Mouse (Mus musculus): ENCODE measurements around the gene Exoc4. TPM values are rescaled to one million over a fixed set of nuclear protein-coding genes. Genes with fewer than 3 reads are reported as not detected.

Exoc4 gene
- 9.2 and 19.2 TPM in 2 replicates for polyA plus RNA-seq (2012; rRNA removed)

DNA sequence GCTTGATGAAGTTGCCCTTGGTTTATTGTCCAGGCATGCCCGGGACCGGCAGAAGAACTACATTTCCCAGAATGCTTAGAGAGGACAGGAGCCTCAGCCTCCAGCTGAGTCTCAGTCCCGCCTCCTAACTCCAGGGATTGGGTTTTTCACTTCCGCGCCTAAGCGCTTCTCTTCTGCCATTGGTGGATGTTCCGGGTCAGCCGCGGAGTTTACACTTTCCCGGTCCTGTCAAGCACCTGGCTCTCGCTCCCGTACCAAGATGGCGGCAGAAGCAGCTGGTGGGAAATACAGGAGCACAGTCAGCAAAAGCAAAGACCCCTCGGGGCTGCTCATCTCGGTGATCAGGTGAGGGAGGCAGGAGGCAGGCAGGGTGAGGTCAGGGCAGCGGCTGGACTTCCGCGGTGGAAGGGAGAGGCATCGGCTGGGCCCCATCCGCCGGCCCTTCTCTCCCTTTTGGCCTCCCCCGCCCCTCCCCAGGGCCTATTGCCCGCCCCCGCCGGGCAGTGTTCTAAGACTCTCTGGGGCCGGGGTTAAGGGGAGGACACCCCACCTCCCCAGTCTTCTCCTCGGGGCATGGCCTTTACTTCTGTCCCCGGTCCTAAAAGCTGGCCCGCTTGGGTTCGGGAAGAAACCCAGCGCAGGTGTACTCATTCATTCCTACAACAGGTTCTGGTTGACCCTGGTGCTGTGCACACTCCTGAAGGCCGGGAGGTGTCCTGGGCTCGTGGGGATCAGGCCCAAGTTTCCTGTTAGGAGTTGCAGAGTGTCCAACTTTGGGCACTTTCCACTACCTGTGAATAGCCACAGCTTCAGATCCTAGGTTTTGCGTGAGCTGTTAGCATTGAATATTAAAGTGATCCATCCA, at the start of gene Exoc4:
TSS of gene Exoc4 (plus strand) at position 192 of the 865 bp plus-strand sequence.
- peak; percentile 74 for DNase-seq (ENCODE audit: low spot score)

DNA sequence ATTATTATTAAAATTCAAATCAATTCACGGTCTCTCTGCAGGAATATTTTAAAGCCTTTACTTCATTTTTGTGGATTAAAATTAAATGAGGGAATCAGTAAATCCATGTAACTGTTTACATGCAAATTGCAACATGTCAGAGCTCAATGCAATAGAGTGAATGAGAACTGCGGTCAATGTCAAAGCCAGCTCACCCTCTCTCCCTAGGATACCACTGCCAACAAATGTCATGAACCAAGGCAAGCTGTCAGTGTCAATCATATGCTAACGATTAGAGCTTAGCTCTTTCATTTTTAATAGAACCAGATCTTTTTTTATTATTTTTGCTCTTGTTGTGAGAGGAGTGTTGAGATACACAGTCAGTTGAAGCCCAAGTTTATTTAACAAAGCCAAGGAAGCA, 30.1 kb upstream of the Exoc4 start:
- no peak for DNase-seq (ENCODE audit: low spot score)

DNA sequence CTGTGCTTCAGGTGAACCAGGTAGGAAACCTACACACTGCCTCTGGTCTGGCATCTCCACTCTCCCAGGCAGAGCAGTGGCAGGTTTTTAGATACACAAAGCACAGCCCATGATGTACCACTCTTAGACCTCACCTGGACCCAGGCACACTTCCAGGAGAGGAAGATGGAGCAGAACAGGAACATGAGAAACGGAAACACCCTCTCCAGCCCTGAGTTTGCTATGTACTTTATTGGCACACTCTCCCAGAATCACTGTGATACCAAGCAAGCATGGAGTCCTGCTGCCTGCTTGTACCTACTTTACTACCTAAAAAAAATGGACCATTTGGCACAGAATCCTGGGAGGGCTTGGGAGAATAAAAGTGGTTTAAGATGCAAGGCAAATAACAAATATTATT, 22.2 kb upstream of the Exoc4 start:
- no peak for DNase-seq (ENCODE audit: low spot score)

DNA sequence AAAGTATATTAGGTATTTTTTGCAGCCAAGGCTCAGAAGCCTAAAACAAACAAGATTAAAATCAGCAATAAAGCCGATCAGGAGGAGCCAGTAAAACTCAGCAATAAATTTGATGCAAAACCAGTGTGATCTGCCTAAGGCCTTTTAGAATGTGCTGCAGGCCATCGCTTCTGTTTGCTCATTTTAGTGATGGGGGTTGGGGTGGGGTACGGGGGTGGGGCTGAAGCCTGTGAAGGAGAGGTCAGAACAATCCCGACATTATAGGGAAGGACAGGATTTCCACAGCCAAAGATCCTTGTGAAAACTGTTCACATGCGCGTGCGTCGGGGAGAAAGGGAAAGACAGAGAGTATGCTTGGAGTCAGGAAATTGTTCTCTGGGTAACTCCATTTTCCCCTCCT, 21.5 kb upstream of the Exoc4 start:
- no peak for DNase-seq (ENCODE audit: low spot score)

DNA sequence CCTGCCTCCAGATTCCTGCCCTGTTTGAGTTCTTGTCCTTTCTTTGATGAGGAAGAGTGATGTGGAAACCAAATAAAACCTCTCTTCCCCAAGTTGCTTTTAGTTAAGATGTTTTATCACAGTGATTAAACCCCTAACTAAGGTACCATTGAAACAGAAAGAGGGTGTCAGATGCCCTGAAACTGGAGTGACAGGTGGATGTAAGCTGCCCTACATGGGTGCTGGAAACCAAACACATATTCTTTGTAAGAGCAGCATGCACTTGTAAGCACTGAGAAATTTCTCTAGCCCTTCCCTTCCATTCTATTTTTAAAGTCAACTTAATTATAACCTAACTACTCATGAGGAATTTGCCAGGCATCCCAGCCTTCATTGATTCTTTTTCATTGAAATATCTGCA, 7.6 kb upstream of the Exoc4 start:
- DNase-seq (ENCODE audit: low spot score): no peak

DNA sequence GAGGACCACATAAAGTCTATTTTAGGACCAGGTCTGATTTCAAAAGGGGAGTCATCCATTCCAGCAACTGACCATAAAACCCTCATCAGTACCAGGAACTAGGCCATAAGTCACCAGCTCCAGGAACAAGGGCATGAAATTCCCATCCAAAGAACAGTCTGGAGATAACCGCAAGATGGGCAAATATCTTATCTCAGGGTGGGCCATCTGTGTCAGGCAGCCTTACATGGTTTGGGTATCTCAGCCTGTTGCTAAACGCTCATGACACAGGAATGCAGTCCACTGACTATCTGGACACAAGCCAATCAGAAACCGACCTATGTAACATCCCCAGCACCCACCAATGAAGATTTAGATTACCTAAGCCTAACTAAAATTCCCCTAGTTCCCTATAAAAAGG, 4.3 kb upstream of the Exoc4 start:
- no peak for DNase-seq (ENCODE audit: low spot score)

DNA sequence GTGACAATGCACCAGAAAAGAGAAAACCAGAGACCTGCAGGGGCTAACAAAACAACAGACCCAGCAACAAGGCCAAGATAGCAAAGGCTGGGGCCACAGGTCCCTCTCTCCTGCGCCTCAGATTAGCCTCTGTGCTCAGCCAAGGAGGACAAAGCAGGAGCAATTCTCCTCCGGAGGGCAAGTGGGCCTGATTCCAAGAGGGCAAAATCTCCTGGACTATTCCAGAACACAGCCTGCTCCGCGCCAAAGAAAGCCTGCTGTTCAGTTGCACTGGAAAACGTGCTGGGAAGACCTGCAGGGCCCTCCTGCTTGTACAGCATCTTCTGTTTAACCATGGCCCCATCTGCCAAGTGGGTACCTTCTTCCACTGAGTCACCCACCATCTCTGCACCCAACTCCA, 1.7 kb upstream of the Exoc4 start:
- DNase-seq (ENCODE audit: low spot score): no peak

DNA sequence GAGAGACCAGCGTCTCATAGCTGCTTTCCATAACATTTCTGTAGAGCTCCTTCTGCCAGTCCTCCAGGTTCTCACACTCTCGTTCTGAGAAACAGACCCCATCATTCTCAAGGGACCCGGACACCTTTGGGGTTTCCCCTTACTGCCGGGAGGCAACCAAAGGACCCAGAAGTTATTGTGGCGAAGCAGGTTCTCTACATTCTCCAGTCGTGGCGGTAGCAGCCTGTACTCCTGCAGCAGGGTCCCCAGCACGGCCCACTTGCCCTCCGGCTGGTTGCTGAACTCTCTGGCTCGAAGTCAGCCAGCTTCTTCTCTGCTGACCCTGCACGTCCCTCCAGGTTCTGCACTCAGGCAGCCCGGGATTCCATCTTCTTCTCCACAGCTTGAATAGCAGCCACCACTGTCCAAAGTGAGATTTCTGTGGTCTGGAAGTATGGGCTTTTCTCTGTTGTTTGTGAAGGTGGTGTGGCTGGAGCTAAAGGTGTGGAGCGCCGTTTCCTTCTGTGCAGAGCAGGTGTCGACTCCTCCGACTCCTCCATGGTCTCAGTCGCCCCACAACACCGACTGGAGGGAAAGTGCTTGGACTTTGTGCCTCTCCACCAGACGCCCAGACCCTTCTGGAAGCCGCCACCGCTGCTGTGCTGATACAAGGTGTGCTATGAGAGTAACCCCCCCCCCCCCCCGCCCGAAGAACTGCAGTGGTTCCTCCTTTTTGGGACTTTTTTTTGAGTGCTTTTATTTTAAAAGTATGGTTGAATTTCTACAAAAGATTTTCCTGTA, 1.1 kb upstream of the Exoc4 start:
- no peak for DNase-seq (ENCODE audit: low spot score)

DNA sequence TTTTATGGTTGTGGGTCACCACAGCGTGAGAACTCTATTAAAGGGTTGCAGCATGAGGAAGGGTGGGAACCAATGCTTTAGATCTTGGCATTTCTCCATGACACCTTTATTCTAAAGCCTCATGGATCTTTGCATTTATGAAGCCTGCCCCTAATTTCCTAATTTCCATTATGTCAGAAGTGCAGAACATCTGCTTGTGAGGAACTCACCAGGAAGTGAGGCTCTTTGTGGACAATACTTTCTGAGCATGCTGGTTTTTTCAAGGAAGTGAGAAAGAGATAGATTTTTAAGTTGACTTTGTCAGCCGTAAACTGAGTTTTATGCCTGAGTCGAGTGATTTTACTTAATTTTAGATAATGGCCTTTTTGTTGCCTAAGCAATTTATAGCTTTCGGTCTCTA, 7.8 kb downstream of the Exoc4 start:
- no peak for DNase-seq (ENCODE audit: low spot score)

DNA sequence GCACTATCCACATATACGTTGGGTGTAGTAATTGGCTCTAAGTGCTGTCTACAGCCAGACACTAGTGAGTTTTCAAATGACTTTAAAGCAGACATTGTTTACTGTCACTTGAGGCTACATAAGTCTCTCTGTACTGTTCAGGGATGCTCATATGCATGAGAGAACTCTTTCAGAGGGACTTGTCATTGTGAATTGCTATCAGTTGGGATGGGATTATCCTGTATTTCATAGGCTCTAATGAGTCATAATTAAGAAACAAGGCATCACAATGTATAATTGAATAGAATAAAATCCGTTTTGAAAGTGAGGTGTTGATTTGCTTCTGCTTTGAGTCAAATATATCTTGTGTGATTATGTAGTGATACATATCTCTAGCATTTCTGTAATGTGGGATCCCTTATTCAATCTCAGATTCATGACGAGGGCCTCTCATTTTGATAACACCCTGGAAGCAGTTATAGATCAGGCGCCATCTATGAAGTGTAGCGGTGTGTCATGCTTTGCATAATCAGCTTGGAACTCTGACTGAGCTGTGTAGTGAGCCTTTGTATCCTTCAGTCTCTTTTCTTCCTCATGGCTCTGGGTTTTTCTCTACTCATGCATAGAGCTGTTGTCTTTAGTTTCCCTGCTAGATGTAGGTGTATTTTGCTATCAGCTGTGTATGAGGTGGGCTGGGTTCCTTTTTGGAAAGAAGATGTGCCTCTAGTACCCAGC, 8.3 kb downstream of the Exoc4 start:
- DNase-seq (ENCODE audit: low spot score): no peak

DNA sequence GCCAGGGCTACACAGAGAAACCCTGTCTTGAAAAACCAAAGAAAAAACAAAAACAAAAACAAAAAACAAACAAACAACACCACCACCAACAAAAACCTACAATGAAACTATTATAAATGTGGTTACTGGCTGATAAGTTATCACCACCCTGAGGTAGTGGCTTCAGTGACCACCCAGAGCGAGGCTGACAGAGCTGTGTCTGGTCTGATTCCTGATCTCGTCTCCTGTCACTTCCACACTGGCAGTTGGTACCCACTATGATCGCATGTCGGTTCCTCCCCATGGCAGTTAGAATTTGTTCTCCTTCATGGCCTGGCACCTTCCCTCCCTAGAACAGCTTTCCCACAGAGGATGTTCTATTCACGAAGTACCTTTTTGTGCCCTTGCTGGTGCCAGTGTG, 11.0 kb downstream of the Exoc4 start:
- DNase-seq (ENCODE audit: low spot score): no peak

DNA sequence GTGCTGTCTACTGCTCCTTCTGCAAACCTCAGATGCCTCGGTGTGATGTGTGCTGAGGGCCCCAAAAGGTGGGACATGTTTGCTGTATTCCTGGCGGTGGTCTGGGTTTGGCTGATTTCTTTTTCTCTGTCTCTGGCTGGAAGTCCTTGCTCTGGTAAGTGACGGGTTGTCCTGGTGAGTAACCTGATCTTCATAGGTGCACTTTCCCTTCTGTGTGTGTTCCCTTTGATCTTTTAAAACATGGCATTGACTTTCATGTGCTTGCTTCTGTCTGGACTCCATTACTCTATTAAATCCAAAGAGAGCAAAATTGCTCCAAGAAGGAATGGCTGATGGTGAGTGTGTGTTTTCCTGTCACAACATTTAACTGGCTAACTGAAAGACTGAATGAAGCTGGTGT, 12.7 kb downstream of the Exoc4 start:
- DNase-seq (ENCODE audit: low spot score): no peak

DNA sequence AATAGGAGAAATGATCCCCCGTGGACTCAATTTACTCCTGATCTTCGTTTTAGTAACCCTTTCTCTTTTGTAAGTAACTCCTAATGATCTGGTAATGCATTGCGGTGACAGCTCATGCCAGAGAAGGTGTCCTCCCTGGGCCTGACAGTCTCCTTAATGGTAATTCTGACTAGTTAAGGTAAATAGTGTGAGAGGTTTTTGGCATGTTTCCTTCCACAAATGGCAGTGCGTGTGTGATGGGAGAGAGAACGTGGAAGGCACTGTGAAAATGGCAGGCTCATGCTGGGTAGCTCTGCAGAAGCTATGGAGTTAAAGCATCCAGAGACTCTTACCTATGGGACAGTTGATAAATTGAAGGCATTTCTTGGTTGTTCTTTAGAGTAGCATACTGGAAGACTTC, 15.1 kb downstream of the Exoc4 start:
- no peak for DNase-seq (ENCODE audit: low spot score)

DNA sequence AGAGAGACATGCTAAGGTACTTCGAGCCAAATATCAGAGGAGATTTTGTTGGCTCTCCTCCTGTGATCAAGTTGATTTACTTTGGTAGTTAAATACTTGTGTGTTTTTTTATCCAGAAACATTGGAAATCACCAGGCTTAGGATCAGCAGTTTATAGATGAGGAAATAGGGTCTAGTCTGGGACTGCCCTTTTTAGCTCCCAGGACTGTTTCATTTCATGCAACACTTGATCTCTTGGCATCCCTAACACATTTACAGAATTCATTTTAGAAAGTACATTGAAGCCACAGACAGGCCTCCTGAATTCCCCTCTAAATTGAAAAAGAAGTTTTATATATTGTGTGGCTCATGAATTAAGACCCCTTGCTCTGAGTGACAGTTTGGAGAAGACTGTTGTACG, 15.5 kb downstream of the Exoc4 start:
- no peak for DNase-seq (ENCODE audit: low spot score)

DNA sequence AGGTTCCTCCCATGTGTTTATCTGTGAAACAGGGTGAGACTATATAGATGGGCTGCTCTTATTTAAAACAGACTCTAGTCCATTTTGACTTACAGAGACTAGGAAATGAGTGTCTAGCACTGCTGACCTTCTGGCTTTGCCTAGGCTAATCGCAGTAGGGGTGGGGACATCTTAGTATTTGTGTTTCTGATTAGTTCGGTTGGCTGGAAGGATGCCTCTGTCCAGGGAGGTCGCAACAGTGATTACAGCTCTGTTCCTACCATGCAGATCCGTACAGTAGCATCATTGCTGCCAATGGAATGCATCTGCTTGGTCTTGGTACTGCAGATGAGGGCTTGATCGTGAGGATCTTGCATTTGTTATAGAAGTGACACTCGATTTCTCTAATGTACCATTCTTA, 18.7 kb downstream of the Exoc4 start:
- no peak for DNase-seq (ENCODE audit: low spot score)

DNA sequence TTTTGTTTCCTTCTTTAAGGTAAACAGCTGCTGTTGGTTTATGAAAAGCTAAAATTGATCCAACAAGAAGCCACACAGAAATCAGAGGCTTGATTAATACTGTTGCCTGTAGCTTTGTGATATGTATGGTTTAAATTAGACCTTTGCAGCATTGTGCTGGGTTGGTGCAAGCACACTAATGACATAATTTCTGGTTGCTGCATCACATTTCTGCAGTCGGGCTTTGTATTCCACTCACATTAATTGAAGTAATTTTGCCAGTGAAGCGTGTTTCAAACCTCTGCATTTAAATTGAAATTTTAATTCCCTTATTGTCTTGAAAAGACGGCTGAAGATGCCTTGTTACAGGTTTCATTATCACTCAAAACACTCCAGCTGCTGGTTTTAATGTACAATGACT, 34.6 kb downstream of the Exoc4 start:
- no peak for DNase-seq (ENCODE audit: low spot score)

DNA sequence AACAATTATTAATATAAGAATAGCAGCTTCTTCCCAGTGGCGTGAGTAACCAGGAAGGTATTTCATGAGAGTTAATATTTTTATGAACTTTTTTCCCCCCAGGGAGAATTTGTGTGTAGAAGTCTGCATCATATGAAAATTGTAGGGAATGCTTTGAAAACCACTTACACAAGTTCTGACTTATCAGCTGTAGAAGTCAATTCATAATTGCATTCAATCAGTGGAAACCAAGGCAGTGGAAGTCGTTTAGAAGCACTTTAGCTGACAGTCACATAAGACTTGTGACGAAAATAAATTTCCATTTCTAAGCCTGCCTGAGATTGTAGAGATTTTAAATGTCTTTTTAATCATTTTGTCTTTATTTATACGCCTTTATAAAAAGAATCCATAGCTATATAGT, 35.1 kb downstream of the Exoc4 start:
- DNase-seq (ENCODE audit: low spot score): no peak

DNA sequence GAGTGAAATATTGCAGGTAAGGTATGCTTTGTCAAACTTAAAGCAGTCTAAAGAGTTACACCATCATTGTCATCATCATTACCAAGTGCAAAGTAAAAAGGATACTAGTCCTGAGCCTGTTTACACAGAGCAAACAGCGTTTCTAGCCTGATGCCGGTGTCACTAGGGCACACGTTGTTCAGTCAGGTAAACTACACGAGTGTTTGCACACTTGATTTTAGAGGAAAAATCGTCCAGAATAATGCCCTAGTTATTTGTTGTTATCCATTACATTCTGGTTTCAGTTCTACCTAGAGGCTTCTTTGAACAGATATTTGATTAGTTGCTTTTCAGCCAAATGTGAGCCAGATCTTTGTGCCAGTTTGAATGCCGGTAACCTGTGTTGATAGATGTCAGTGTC, 37.5 kb downstream of the Exoc4 start:
- no peak for DNase-seq (ENCODE audit: low spot score)

DNA sequence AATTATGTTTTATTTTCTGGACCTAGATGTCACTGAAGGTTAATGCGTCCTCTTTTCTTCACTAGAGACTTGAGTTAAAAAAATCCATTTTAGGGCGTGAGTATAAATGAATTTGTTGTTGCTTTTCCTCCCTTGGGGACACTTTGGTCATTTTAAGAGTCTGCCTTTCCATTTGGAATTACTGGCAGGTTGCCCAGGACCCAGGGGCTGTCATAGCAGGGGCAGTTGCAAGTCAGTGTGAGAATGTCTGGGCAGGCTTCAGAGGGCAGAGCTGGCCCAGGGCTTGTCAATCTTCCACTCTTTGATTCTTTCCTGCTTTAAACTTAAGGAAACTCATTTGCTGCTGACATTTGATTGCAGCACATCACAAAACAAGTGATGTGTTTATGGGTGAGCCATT, 45.7 kb downstream of the Exoc4 start:
- DNase-seq (ENCODE audit: low spot score): no peak

DNA sequence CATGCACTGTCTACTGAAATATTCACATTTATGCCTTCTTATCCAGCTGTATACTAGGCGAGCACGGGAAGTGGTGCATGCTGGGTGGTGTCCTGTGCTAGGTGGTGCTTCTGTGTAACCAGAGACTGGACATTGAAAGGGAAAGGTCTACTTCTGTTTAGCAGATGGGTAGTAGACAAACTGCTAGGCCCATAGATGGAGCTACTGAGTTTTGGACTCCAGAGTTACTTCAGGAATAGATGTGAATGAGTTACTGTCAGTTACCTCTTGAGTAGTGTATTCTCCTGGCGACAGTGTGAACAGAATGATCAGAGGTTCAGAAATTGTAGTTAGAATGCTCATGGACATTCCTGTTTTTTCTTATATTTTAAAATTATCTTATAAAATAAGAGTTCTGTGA, 48.7 kb downstream of the Exoc4 start:
- DNase-seq (ENCODE audit: low spot score): no peak

DNA sequence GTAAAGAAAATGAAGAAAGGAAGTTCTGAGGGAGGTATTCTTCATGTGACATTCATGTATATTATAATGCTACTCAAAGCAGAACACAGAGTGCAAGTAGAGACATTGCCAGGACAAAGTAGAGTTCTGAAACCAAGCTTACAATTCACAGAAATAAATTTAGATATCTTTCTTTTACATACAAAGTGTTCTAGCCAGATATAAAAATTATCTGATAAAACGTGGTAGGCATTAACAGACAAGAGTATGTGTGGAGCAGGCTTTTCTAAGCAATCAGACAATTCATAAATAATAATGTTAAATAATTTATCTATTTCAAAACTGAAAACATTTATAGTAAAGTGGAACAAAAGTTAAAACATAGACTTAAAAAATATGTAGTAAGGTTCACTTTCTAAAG, 49.9 kb downstream of the Exoc4 start:
- no peak for DNase-seq (ENCODE audit: low spot score)

DNA sequence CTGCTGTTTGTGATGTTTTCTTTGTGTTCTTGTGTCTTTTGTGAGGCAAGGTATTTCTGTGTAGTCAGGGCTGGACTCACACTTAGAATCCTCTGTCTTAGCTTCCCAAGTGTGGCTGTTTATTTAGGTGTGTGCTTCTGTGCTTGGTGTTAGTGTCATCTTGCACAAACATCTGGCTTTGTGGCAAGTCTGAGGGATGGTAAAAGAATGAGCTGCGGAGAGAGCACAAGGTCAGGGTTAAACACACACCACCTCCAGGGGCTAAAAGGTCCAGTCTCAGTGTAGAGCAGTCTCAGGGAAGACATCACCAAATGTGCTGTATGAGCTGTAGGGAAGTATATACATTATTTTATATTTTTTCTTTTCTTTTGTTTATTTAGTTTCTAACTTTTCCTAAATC, 57.1 kb downstream of the Exoc4 start:
- no peak for DNase-seq (ENCODE audit: low spot score)

DNA sequence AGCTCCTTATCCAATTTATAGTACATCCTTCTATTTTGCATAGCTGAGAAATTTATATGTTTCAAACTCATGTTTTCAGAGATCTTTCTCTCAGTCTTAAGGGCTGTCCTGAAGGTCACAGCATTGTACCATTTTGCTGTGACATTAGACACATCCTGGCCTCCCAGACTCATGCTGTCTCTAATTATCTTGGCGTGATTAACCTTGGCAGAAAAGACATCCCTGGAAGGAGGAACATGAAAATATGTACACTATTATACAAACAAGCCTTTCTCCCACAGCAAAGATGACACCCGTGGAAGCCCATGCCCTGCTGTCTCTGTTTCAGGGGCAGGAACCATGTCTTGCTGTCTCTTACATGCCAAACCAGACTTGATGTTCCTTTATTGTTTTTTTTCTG, 59.8 kb downstream of the Exoc4 start:
- DNase-seq (ENCODE audit: low spot score): no peak
